Mouse (Mus musculus) heart, postnatal 25 days (tissue): ENCODE data around the gene Tcp11. TPM values are rescaled to one million over a fixed set of nuclear protein-coding genes. Genes with fewer than 3 reads are reported as not detected.
A peak's percentile ranks its signal among the peaks of the same experiment; 100 is the strongest.

ENCODE experiments used
- DNase-seq: peaks from one replicate; pipeline ENCODE4 v3.0.0; 2022; ENCODE audit warnings: low spot score
- intact Hi-C: fragments of 180-260 bp; cut with DNase I; formaldehyde crosslinking; loops from one replicate; pipeline ENCODE4 v1.15.1; 2025
- total RNA-seq, 2 experiments: library from RNA; stranded (reverse); gene quantifications; 2 replicates each; pipeline ENCODE4 v1.2.3; 2021

Tcp11 gene
- total RNA-seq, 2 experiments from 2014 or later = not detected

GRCm38 (mm10) chr17:28087430-28087829, 7.0 kb upstream of the Tcp11 start:
- DNase-seq = no peak
- intact Hi-C loops = no loop called here

DNA sequence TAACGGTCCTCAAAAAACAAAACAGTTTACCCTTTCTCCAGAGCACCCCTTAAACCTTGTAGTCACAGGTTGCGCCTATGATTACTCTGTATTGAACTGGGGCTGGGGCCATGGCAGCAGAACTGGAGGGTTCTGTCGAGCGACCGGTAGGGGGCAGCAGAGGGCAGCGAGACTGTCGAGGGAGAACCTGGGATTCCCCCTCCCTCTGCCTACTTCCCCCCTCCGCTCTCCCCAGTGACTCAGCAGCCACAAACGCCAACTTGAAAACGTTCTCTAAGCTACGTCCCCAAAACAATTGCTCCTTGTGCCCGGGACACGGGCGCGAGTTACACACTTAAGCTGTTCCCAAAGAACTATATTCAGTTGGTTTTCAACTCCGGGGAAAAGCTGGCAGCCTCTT, 4.5 kb upstream of the Tcp11 start:
- intact Hi-C loops = loop anchor here (1.0 to 5.0 kb wide), 3 partner anchors 48 to 433 kb away; no protein-coding TSS in a partner anchor
- DNase-seq = peak; percentile 72

DNA sequence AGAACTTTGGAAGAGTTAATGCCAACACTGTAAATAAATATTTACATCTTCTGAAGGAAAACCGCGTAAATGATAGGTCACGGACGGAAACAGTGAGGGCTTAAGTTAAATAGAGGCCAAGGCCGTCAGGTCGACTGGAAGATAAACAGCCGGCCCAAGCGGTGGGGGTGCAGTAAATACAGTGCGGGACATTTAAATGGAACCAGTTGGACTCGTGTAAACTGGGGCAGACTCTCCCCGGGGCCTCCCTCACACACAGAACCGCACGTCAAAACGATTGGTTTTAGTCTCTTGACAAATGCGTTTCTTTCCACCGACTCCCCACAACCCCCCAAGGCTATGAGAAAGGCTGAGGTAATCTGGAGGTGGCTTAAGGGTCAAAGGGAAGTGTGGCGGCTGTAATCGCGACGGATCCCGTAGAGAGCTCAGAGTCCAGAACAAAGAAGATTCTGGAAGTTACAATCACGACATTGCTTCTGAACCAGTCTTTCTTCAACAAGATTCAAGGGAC, 4.0 kb upstream of the Tcp11 start:
- intact Hi-C loops = loop anchor here (5.0 kb wide), 1 partner anchor 432 kb away; no protein-coding TSS in a partner anchor
- no peak for DNase-seq

- intact Hi-C loops = loop anchor here (5.0 kb wide), 1 partner anchor 431 kb away; no protein-coding TSS in a partner anchor
- DNase-seq = no peak
Observed at GRCm38 (mm10) chr17:28082863-28083262, 2.4 kb upstream of the Tcp11 start.

GRCm38 (mm10) chr17:28081856-28082255, 1.4 kb upstream of the Tcp11 start:
- intact Hi-C loops = loop anchor here (5.0 kb wide), 1 partner anchor 430 kb away; no protein-coding TSS in a partner anchor
- DNase-seq = no peak

DNA sequence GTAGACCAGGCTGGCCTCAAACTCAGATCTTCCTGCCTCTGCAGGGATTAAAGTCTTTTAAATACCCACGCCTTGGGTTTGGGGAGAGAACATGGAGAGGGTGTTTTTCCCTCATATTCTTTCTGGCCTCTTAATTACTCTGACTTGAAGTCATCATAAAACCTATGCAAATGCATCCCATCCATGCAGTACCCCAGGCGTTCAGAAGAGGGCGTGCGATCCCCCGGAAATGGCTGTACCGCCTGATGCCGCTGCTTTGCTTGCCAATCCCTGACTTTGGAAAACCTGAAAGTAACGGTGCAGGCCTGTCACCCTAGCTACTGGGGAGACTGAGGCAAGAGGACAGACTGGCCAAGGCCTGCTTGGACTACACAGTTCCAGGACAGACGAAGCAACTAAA, 946 bp upstream of the Tcp11 start:
- intact Hi-C loops = loop anchor here (5.0 kb wide), 1 partner anchor 429 kb away; no protein-coding TSS in a partner anchor
- DNase-seq = no peak

GRCm38 (mm10) chr17:28080817-28081165, 352 bp upstream of the Tcp11 start:
- intact Hi-C loops = loop anchor here (5.0 kb wide), 1 partner anchor 428 kb away; no protein-coding TSS in a partner anchor
- DNase-seq = no peak

DNA sequence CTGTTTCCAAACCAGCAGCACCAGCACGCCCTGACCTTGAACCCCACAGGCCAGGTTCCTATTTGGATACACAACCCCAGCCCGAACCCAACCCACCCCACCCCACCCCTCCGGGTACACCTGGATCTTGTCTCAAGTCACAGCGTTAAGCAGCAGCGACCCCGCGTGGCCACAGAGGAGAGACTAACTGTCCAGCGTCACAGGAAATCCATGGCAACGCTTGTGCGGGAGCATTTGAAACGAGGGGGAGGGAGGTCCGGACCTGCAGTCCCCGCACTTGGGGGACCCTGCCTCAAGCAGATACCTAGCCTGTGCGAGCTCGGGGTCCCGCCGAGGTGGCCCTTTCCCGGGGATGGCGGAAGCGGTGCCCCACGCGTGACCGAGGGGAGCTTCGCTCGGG, 821 bp downstream of the Tcp11 start:
- intact Hi-C loops = loop anchor here (1.0 to 5.0 kb wide), 3 partner anchors 90 to 427 kb away; partner anchors contain the start of genes Anks1 and Taf11
- DNase-seq = peak; percentile 54

GRCm38 (mm10) chr17:28078028-28078427, 2.4 kb downstream of the Tcp11 start:
- no peak for DNase-seq
- intact Hi-C loops = loop anchor here (5.0 kb wide), 1 partner anchor 171 kb away; the partner anchor contains the start of genes Anks1 and Taf11

GRCm38 (mm10) chr17:28074486-28074885, 6.0 kb downstream of the Tcp11 start:
- intact Hi-C loops = no loop called here
- DNase-seq = no peak

DNA sequence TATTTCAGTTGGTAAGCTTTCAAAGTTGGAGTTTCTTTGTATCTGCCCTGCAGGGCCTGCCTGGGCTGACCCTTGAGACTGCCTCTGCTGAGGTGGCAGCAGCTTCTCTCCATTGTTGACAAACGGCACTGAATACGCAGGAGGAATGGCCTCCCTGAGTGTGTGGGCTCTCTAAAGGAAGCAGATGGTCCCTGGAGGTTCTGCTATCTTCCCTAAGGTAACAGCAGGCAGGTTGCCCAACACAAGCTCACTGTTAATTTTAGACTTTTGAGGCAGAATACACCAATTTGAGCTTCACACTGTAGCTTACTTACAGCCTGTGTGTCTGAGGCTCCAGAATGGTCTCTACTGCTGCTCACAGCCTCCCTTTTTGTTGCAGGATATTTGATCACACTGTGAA, 7.7 kb downstream of the Tcp11 start:
- intact Hi-C loops = no loop called here
- DNase-seq = no peak

GRCm38 (mm10) chr17:28070256-28070655, 10.2 kb downstream of the Tcp11 start:
- DNase-seq = no peak
- intact Hi-C loops = no loop called here

DNA sequence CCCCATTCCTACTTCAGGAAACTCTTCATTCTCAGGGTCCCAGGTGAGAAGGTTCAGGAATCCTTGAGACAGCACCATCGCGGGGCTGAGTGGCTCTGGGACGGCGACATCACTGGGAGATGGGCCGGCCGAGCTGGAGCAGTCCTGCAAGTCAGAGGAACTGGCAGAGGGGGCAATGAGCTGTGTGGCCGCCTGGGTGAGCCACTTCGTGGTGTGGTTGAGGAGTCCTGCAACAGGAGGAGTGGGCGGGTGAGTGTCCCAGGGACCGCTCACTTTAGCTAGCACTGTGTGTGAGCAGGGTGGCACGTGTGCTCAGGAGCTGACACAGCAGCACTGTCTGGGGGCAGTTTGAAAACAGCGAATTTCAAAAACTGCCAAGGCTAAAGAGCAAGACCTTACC, 11.0 kb downstream of the Tcp11 start:
- intact Hi-C loops = no loop called here
- DNase-seq = no peak

DNA sequence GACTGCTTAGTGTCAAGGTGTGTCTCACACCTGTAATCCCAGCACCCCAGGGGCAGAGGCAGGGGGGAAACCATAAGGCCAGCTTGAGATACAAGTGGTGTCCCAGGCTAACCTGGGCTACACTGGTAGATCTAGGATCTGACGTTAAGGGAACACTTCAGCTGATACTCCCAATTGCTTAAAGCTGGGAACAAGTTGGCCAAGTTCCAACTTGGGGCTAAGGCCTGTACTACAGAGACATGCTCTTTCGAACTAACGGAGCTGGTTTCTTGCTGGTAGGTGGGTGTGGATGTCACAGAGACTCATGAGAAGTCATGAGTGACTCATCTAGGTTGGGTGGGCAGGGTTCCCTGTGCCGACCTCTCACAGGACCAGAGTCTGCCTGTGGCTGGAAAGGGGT, 13.1 kb downstream of the Tcp11 start:
- intact Hi-C loops = no loop called here
- DNase-seq = no peak

- intact Hi-C loops = no loop called here
Observed at GRCm38 (mm10) chr17:28063163-28063562, 17.3 kb downstream of the Tcp11 start.

DNA sequence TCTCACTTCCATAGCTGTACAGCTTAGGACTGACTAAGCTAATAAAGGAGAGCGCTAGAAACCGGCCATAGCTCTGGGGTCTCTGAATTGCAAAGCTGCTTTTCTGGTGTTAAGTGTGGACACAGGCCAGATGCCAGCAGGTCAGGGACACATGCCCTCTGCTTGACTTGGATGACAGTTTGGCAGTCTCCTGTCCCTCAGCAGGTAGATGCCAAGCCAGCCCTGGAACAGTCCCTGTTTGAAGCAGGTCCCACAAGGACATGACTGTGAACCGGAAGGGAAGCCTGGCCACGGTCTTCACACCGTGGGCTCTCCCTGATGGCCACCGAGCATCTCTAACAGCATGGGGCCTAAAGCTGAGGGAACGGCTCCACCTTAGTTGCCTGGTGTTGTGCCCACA, 17.7 kb downstream of the Tcp11 start:
- no peak for DNase-seq
- intact Hi-C loops = no loop called here

More at GRCm38 (mm10) chr17:28063163-28063562, 17.3 kb downstream of the Tcp11 start:
- DNase-seq = no peak

DNA sequence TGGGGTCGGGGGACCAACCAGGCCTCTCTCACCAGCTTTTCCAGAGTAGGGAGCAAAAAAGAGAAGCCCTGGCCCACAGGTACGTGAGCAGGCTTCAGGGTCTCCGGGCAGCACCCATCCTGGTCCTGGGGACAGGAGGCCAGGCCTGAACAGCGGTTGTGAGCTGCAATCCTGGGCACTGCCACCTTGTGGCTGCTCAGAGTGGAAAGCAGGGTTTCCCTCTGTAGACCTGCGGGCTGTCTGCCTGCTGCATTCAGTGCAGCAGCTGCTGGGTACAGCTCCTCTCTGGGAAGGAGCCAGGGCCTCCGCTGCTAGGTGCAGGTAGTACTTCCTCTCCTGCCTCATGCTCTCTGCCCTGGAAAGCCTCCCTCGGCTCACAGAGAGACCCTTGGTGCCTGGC, 19.0 kb downstream of the Tcp11 start:
- DNase-seq = no peak
- intact Hi-C loops = loop anchor here (2.0 kb wide), 1 partner anchor 71 kb away; no protein-coding TSS in a partner anchor

GRCm38 (mm10) chr17:28060681-28061080, 19.8 kb downstream of the Tcp11 start:
- intact Hi-C loops = loop anchor here (2.0 kb wide), 1 partner anchor 70 kb away; no protein-coding TSS in a partner anchor
- no peak for DNase-seq

- DNase-seq = no peak
- intact Hi-C loops = no loop called here
Observed at GRCm38 (mm10) chr17:28058346-28058745, 22.1 kb downstream of the Tcp11 start.

GRCm38 (mm10) chr17:28052293-28052863, 28.1 kb downstream of the Tcp11 start:
- intact Hi-C loops = no loop called here
- DNase-seq = no peak

- intact Hi-C loops = no loop called here
- DNase-seq = no peak
Observed at GRCm38 (mm10) chr17:28050210-28050609, 30.2 kb downstream of the Tcp11 start.
